Mouse (Mus musculus) kidney, adult 2 months (tissue): ENCODE measurements around the gene Topaz1.

Source experiments
- CTCF ChIP-seq: fragments of 200-500 bp; conservative IDR thresholded peaks from 2 replicates; pipeline ENCODE4 v1.5.1; 2011; ENCODE audit warnings: low read depth, mild to moderate bottlenecking, control low read depth, low read length, moderate library complexity, mixed read lengths; ENCODE audit not compliant: insufficient read depth, insufficient read length
- POLR2A ChIP-seq: fragments of 200-500 bp; IDR thresholded peaks from one replicate; pipeline ENCODE4 v1.6.1; 2011; ENCODE audit warnings: low read depth, low read length, control low read depth

- TF ChIP-seq POLR2A (no peak), CTCF (no peak)
Measured at GRCm38 (mm10) chr9:122843760-122844159, 96.6 kb downstream of the Topaz1 start, which contains the start of gene Gm35549.
